Mouse (Mus musculus): ENCODE data around the gene Nap1l1. TPM values are rescaled to one million over a fixed set of nuclear protein-coding genes. Genes with fewer than 3 reads are reported as not detected.

Nap1l1 gene
- polyA plus RNA-seq, 1 experiment from 2014 or later = 265 TPM

GRCm38 (mm10) chr10:111521636-111522035 is 48.6 kb downstream of the Nap1l1 start:
- Histone ChIP-seq H3K27me3 (no peaks in the 10 kb centered on the region), H3K36me3 (no peaks in the 10 kb centered on the region), H3K9ac (no peak overlapping the region), H3K4me2 (replicated peaks) (no peak overlapping the region), H3K4me1 (peaks cover 13% of the 10 kb centered on the region), H3K4me3 (no peak overlapping the region), H3K27ac (no peak overlapping the region), H3K9me3 (replicated peaks) (no peaks in the 10 kb centered on the region)
- WGBS = 73% methylated on average over 4 of the region's 4 CpGs
- ATAC-seq (ENCODE audit: low FRiP score) = no peak

- WGBS = 74% methylated on average over 4 of the region's 4 CpGs
- H3K27ac ChIP-seq = no peak overlapping the region
Measured at GRCm38 (mm10) chr10:111522230-111522629, 49.2 kb downstream of the Nap1l1 start.

GRCm38 (mm10) chr10:111523894-111524293 is 50.9 kb downstream of the Nap1l1 start:
- 41% methylated on average over 12 of the region's 12 CpGs for WGBS
- Histone ChIP-seq H3K36me3 (no peaks in the 10 kb centered on the region), H3K27ac (no peak overlapping the region), H3K4me2 (replicated peaks) (no peak overlapping the region), H3K9me3 (replicated peaks) (no peaks in the 10 kb centered on the region), H3K4me1 (peaks cover 13% of the 10 kb centered on the region), H3K9ac (no peak overlapping the region), H3K27me3 (no peaks in the 10 kb centered on the region), H3K4me3 (no peak overlapping the region)
- ATAC-seq (ENCODE audit: low FRiP score) = no peak

More at GRCm38 (mm10) chr10:111522230-111522629, 49.2 kb downstream of the Nap1l1 start:
- no peak for ATAC-seq (ENCODE audit: low FRiP score)
- Histone ChIP-seq H3K9ac (no peak overlapping the region), H3K4me2 (replicated peaks) (no peak overlapping the region), H3K36me3 (no peaks in the 10 kb centered on the region), H3K4me1 (peaks cover 13% of the 10 kb centered on the region), H3K27me3 (no peaks in the 10 kb centered on the region), H3K9me3 (replicated peaks) (no peaks in the 10 kb centered on the region), H3K4me3 (no peak overlapping the region)

- no peaks in the 10 kb centered on the region for H3K9me3 ChIP-seq (replicated peaks)
- H3K4me2 ChIP-seq (replicated peaks) = no peak overlapping the region
- ATAC-seq (ENCODE audit: low FRiP score) = no peak
Measured at GRCm38 (mm10) chr10:111527057-111527456, 54.0 kb downstream of the Nap1l1 start.

GRCm38 (mm10) chr10:111527613-111528012 is 54.6 kb downstream of the Nap1l1 start:
- H3K9me3 ChIP-seq (replicated peaks) = no peaks in the 10 kb centered on the region
- H3K27ac ChIP-seq = no peak overlapping the region
- 85% methylated on average over 7 of the region's 7 CpGs for WGBS
- no peak for ATAC-seq (ENCODE audit: low FRiP score)
- H3K36me3 ChIP-seq = no peaks in the 10 kb centered on the region
- H3K4me3 ChIP-seq = no peak overlapping the region
- H3K27me3 ChIP-seq = no peaks in the 10 kb centered on the region
- no peak overlapping the region for H3K9ac ChIP-seq
- H3K4me1 ChIP-seq = no peaks in the 10 kb centered on the region; the same call in 1 of the 2 replicates
- H3K4me2 ChIP-seq (replicated peaks) = no peak overlapping the region

More at GRCm38 (mm10) chr10:111527057-111527456, 54.0 kb downstream of the Nap1l1 start:
- Histone ChIP-seq H3K9ac (no peak overlapping the region), H3K4me3 (no peak overlapping the region), H3K27me3 (no peaks in the 10 kb centered on the region), H3K36me3 (no peaks in the 10 kb centered on the region), H3K27ac (no peak overlapping the region), H3K4me1 (no peaks in the 10 kb centered on the region; the same call in 1 of the 2 replicates)
- 77% methylated on average over 5 of the region's 5 CpGs for WGBS

GRCm38 (mm10) chr10:111528283-111528682 is 55.3 kb downstream of the Nap1l1 start:
- 89% methylated on average over 4 of the region's 4 CpGs for WGBS
- Histone ChIP-seq H3K4me2 (replicated peaks) (no peak overlapping the region), H3K36me3 (no peaks in the 10 kb centered on the region), H3K9ac (no peak overlapping the region), H3K4me3 (no peak overlapping the region), H3K27me3 (no peaks in the 10 kb centered on the region), H3K27ac (no peak overlapping the region), H3K4me1 (no peaks in the 10 kb centered on the region; the same call in 1 of the 2 replicates), H3K9me3 (replicated peaks) (no peaks in the 10 kb centered on the region)
- ATAC-seq (ENCODE audit: low FRiP score) = no peak

- Histone ChIP-seq H3K4me1 (peaks cover 5% of the 10 kb centered on the region; the same call in 1 of the 2 replicates), H3K9ac (no peak overlapping the region), H3K9me3 (replicated peaks) (no peaks in the 10 kb centered on the region), H3K4me3 (no peak overlapping the region), H3K36me3 (no peaks in the 10 kb centered on the region), H3K27me3 (no peaks in the 10 kb centered on the region), H3K4me2 (replicated peaks) (no peak overlapping the region), H3K27ac (no peak overlapping the region)
- 88% methylated on average over 7 of the region's 7 CpGs for WGBS
- ATAC-seq (ENCODE audit: low FRiP score) = no peak
Measured at GRCm38 (mm10) chr10:111530398-111530797, 57.4 kb downstream of the Nap1l1 start.

GRCm38 (mm10) chr10:111534691-111535090 is 61.7 kb downstream of the Nap1l1 start:
- H3K9me3 ChIP-seq (replicated peaks) = no peaks in the 10 kb centered on the region
- ATAC-seq (ENCODE audit: low FRiP score) = no peak
- no peak overlapping the region for H3K9ac ChIP-seq
- H3K27me3 ChIP-seq = no peaks in the 10 kb centered on the region
- no peaks in the 10 kb centered on the region for H3K36me3 ChIP-seq
- 67% methylated on average over 8 of the region's 8 CpGs for WGBS
- no peak overlapping the region for H3K4me3 ChIP-seq
- no peak overlapping the region for H3K4me2 ChIP-seq (replicated peaks)
- peaks cover 12% of the 10 kb centered on the region for H3K4me1 ChIP-seq
- no peak overlapping the region for H3K27ac ChIP-seq

- no peak overlapping the region for H3K9ac ChIP-seq
- no peak overlapping the region for H3K4me3 ChIP-seq
- H3K9me3 ChIP-seq (replicated peaks) = no peaks in the 10 kb centered on the region
- H3K27ac ChIP-seq = no peak overlapping the region
- no peak for ATAC-seq (ENCODE audit: low FRiP score)
- H3K36me3 ChIP-seq = no peaks in the 10 kb centered on the region
- peaks cover 16% of the 10 kb centered on the region for H3K4me1 ChIP-seq
- no peak overlapping the region for H3K4me2 ChIP-seq (replicated peaks)
- H3K27me3 ChIP-seq = no peaks in the 10 kb centered on the region
- WGBS = 86% methylated on average over 19 of the region's 19 CpGs
Measured at GRCm38 (mm10) chr10:111537410-111537809, 64.4 kb downstream of the Nap1l1 start.

- Histone ChIP-seq H3K4me2 (replicated peaks) (no peak overlapping the region), H3K36me3 (no peaks in the 10 kb centered on the region), H3K4me3 (no peak overlapping the region), H3K9me3 (replicated peaks) (no peaks in the 10 kb centered on the region), H3K27me3 (no peaks in the 10 kb centered on the region), H3K9ac (no peak overlapping the region), H3K27ac (peak overlapping the region; percentile 52; the same call in 1 of the 2 replicates), H3K4me1 (peaks cover 17% of the 10 kb centered on the region)
- WGBS = 36% methylated on average over 9 of the region's 9 CpGs
- ATAC-seq (ENCODE audit: low FRiP score) = no peak
Measured at GRCm38 (mm10) chr10:111539724-111540324, 66.8 kb downstream of the Nap1l1 start.

- no peak overlapping the region for H3K9ac ChIP-seq
- H3K27ac ChIP-seq = 0 out of 2 replicates have a peak overlapping the region, but pooled peaks have one; percentile 52
- peak; percentile 57; the same call in 1 of the 2 replicates for ATAC-seq (ENCODE audit: low FRiP score)
- peaks cover 17% of the 10 kb centered on the region for H3K4me1 ChIP-seq
- no peaks in the 10 kb centered on the region for H3K9me3 ChIP-seq (replicated peaks)
- WGBS = 73% methylated on average over 9 of the region's 9 CpGs
- H3K36me3 ChIP-seq = no peaks in the 10 kb centered on the region
- H3K4me3 ChIP-seq = no peak overlapping the region
- no peaks in the 10 kb centered on the region for H3K27me3 ChIP-seq
- no peak overlapping the region for H3K4me2 ChIP-seq (replicated peaks)
Measured at GRCm38 (mm10) chr10:111540678-111541077, 67.7 kb downstream of the Nap1l1 start.

- H3K9ac ChIP-seq = no peak overlapping the region
- H3K4me3 ChIP-seq = no peak overlapping the region
- no peaks in the 10 kb centered on the region for H3K9me3 ChIP-seq (replicated peaks)
- H3K4me2 ChIP-seq (replicated peaks) = no peak overlapping the region
- H3K27ac ChIP-seq = no peak overlapping the region
- no peaks in the 10 kb centered on the region for H3K27me3 ChIP-seq
- ATAC-seq (ENCODE audit: low FRiP score) = no peak
- 90% methylated on average over 7 of the region's 7 CpGs for WGBS
- peaks cover 19% of the 10 kb centered on the region for H3K4me1 ChIP-seq
- no peaks in the 10 kb centered on the region for H3K36me3 ChIP-seq
Measured at GRCm38 (mm10) chr10:111543106-111543505, 70.1 kb downstream of the Nap1l1 start.

GRCm38 (mm10) chr10:111543781-111544260 is 70.8 kb downstream of the Nap1l1 start:
- H3K4me3 ChIP-seq = no peak overlapping the region
- WGBS = 21% methylated on average over 7 of the region's 7 CpGs
- no peaks in the 10 kb centered on the region for H3K36me3 ChIP-seq
- no peak overlapping the region for H3K9ac ChIP-seq
- ATAC-seq (ENCODE audit: low FRiP score) = no peak
- peaks cover 19% of the 10 kb centered on the region for H3K4me1 ChIP-seq
- no peaks in the 10 kb centered on the region for H3K9me3 ChIP-seq (replicated peaks)
- no peak overlapping the region for H3K27ac ChIP-seq
- H3K27me3 ChIP-seq = no peaks in the 10 kb centered on the region
- H3K4me2 ChIP-seq (replicated peaks) = no peak overlapping the region
